Mouse (Mus musculus) cerebellum, postnatal 36 days (tissue): Measurements from ENCODE around the gene Abcb10.
"Not testable (repeated sequence)": the region's sequence is repeated elsewhere in the genome, so short reads cannot be mapped to it uniquely, and the experiment has no call there.

Experiments
- DNase-seq, 2 experiments: peaks; one replicate each; pipeline ENCODE4 v3.0.0; 2021 to 2022; ENCODE audit warnings: mixed read lengths in 2 of 2

The Abcb10 gene

DNA sequence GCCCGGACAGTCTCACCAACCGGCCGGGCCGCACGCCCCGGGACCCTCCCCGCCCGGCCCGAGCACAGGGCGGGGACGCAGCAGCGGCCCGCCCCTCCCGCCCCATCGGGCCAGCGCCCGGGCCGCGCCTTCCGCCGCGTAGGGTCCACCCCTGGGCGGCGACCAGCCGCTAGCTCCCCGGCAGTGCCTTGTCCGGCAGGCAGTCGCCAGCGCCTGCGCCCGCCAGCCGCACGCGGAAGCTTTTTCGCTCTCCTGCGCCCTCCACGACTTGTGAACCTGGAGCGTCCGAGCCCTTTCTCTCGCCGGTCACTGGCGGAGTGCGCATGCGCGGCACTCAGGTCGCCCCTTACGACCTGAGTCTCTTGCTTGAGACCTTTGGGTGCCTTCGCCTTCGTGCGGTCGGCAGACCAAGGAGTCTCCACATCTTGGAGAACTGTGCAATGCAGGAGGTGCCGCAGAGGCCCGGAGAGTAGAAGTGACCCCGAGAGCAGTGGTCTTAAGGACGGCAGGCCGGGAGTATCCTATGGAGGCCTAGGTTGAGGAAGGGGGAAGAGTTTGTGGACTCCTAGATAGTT, at the start of gene Abcb10:
Gene Abcb10 (minus strand): TSS at position 297 of the 575 bp plus-strand sequence.
- peak; percentile 86 for DNase-seq

DNA sequence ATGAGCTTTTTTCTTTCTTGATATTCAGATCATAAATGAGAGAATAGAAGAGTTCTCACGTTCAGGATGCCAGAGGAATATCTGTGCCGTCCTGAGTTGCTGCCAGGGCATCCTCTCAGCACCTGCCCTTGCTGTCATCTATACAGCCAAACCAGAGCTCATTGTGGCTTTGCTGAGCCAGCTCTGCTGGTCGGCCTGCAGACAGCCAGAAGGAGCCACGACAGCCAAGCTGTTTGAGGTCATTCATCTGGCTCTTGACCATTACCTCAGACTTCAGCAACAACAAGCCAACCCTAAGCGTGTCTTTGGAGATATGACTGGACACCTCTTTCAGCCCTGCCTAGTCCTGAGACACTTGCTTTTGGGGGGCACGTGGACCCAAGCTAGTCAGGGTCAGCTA, 44.9 kb upstream of the Abcb10 start:
- DNase-seq, result peak; percentile 44 to 66

DNA sequence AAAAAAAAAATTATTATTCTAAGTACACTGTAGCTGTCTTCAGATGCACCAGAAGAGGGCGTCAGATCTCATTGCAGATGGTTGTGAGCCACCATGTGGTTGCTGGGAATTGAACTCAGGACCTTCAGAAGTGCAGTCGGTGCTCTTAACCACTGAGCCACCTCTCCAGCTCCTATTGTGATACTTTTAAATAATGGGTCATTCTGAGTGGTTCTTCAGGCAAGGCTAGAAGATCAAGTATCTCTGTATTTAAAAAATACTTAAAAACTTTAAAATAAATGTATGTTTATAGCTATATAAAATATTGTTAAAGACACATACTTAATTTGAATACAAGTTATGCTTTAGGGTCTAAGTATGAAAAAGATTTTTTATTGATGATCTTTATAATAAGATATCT, 43.3 kb upstream of the Abcb10 start:
- DNase-seq, result not testable (repeated sequence)

DNA sequence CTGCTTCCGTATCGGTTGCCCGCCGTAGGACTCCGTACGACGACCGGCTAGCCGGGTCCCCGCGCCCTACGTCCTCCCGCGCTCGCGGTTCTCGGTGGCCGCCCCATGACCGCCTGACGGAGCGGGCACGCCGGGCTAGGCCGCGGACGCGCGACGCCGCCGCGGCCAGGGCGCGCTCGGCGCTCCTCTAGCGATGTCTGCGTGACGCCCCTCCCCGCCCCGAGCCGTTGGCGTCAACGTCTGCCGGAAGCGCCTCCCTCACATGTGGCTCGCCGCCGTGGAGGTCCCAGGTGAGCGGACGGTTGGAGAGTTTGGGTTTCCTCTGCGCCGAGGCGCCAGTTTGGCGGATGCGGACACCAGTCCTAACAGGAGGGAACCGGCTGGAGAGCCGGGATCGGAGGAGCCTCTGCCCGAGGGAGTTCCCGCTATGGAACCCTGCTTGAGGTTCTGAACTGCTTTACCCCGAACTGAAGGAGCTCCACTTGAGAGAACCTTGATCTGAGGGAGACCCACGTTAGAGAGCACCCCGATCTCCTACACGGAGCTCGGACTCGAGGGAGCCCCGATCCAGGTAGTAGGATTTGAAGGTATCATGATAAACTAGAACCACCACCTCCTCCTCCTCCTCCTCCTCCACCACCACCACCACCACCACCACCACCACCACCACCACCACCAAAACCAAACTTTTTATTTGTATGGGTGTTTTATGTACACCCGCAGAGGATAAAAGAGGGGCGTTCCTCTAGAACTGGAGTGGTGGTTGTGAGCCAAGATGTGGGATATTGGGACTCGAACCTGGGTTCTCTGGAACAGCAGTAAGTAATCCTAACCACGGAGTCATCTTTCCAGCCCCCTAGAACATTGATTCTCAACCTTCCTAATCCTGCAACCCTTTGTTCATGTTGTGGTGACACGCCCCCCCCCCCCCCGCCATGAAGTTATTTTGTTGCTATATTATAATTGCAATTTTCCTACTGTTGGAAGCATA, 38.6 kb upstream of the Abcb10 start, which contains the start of the genes Taf5l and Urb2:
Gene Taf5l (minus strand): TSS at position 161 of the 991 bp plus-strand sequence.
Gene Urb2 (plus strand): TSS at position 272 of the 991 bp plus-strand sequence.
- peak; percentile 93 to 95 for DNase-seq

DNA sequence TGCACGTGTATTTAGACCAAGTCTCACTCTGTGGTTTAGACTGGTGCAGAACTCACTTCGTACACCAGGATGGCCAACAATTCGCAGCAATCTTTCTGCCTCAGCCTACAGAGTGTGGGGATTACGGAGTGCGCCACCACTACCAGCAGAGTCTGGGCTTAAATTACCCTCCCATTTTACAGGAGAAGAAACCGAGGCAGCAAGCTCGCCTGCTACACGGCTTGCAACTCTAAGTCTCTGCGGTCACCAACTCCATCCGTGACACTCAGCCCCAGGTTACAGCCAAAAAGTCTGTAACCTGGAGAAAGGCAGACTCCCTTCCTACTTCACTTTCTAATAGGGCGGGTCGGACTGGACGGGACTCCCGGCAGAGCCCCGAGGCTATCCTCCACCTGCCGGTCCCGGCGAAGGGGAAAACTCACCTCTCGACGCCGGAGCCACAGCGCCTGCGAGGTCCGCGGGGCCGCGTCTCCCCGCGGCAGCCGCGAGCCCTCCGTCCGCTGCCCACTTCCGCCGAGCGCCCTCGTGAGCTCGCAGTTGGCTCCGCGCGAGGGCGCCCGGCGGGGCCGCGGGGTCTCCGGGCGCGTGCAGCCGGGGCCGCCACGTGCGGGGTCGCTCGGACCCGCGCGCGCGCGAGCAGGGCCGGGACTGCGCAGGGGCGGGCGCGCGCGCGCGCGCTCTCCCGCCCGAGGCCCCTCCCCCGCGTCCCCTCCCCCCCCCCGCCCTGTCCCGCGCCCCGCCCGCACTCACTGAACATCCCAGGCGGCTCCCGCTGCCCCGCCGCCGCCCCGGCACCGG, 37.7 kb upstream of the Abcb10 start:
- DNase-seq, result no peak

DNA sequence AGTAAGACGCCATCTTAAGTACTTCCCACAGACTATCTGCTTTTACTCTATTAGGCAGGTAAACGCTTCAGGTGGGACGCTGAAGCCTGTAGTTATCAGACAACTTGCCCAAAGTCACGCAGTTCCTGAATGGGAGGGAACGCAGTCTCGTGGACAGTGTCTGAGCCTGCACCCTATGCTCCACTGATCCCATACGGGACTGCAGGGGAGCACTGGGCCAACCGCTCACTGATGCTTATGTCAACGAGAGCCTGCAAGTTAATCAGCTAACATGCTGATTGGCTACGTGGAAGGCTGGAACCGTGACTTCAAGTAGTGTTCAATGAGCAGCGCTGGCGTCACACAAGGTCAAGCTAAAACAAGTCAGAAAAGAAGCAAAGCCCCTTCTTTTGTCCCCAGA, 36.9 kb upstream of the Abcb10 start:
- no peak for DNase-seq

DNA sequence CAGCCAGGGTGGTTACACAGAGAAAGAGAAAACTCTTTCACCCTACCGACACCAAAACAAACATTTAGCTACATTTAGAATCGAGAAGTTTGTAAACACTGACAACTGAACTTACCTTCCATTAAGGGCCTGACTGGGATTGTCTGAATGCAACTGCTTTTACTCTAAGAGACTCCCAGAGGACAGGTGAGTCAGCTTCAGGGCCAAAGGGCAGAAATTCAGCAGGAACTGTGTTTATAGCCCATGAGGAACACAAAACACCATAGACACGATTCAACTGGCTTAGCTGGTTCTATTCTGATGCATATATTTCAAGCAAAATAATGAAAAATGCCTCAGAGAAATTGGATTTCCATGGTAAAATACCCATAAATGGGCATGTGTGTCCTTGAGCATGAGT, 31.8 kb upstream of the Abcb10 start:
- DNase-seq, result no peak

DNA sequence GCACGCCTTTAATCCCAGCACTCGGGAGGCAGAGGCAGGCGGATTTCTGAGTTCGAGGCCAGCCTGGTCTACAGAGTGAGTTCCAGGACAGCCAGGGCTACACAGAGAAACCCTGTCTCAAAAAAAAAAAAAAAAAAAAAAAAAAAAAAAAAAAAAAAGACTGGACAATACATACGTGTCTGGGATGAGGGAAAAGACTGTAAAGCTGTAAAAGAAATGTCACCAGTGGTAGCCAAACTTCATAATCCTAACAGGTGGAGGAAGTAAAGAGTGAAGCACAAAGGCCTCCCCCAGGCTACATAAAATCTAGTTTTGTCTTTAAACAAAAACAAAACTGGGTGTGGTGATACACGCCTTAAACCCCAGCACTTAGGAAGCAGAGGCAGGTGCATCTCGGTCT, 31.4 kb upstream of the Abcb10 start:
- DNase-seq, result not testable (repeated sequence)

DNA sequence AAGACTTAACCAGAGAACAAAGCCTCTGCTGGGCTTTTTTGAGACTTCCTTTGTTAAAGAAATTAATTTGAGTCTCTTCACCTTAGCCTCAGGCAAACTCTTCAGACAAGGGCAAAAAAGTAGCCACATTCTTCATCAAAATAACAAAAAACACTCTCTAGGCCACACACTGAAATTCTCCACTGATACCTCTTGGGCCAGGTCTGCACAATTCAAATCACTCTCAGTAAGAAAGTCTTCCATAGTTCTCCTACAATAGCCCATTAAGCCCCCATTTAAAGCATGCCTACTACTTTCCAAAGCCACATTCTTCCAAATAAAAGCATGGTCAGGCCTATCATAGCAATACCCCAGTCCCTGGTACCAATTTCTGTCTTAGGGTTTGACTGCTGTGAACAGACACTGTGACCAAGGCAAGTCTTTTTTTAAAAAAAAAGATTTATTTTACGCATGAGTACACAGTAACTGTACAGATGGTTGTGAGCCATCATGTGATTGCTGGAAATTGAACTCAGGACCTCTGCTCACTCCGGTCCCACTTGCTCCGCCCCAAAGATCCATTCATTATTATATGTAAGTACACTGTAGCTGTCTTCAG, 29.2 kb upstream of the Abcb10 start:
- no peak for DNase-seq

DNA sequence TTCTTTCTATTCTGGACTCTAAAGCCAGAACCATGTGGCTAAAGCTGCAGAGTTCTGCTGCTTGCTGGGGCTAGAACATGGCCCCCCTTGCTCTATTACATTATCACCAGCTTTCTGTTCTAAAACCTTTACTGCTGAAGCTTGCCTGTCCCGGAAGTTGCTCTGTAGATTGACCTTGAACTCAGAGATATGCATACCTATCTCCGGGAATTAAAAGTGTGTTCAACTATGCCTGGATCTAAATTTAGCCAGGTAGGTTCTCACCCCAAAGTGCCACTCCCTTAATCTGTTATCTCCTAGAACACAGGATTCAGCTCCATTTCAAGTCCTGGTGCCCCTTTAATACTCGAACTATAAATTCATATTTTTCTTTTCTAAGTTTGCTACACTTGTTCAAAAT, 28.7 kb upstream of the Abcb10 start:
- no peak for DNase-seq

DNA sequence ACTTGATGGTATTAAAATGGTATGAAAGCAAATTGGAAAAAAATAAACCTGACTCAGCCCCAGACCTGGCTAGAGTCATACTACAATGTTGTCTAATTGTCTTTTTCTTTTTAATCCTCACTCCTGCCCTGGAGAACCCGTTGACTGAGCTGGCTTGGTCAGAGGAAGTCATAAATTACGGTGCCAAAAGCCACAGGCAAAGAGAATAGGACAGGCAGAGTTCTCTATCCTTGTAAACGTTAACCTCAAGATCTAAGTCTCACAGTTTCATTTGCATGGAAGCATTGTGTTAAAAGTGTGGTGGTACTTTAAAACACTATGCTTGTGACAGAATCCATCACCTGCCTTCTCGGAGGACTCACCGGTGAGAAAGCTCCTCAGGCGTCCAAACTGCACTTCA, 24.9 kb upstream of the Abcb10 start:
- no peak for DNase-seq

DNA sequence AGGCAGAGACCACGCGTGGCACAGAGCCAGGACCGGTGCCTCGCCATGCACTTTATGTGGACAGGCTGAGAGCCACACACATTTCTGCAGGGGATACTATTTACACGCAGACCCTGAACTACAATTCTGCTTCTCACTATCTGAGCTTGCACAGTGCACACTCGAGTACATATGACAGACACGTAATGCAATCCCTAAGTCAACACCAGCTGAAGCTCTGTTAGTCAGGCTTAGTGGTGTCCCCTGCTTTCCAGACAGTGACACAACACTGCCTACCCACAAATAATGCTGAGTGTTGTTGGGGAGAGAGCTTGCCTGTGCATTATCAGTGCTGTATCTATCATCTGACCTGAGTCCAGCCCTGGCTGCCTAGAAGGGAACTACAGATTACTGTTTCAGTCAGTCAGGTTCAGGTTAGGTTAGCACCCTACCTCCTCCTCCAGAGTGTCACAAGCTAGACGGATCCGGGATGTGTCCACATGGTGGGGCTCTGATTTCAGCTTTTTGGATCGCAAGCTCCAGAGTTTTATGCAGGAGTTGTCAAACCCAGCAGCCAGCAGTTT, 19.7 kb upstream of the Abcb10 start:
- no peak for DNase-seq

DNA sequence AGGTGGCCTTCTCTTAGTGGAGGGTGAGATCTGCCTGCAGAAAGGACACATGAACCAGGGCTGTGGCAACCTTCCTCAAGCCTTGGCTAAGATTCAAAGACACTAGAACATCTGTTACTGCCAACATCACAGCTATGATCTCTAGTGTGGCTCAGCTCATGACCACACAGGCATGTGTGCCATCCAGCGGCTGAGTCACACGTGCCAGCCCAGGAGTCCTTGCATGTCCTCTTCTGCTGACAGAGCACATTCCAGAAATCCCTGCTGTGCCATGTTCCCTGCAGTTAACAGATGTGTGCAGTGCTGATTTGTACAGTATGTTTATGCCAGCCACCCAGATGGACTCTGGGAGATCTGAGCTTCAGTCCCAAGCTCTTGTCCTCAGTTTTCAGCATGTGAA, 16.6 kb upstream of the Abcb10 start:
- DNase-seq, result no peak

DNA sequence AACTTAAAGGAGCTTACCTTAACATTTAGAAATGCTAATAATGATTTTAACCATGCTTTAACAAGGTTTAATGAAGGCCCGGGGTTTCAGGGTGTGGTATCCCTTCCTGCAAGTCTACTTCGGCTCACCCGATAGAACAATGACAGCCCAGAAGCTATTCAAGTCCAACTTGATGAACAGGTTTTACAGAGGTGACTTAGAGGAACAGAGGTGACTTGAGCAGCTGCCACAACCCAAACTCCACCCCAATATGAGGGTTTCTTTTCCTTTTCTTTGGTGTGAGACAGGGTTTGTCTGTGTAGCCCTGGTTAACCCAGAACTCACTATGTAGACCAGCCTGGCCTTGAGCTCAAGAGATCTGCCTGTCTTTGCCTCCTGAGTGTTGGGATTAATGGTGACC, 11.1 kb upstream of the Abcb10 start:
- DNase-seq, result no peak

DNA sequence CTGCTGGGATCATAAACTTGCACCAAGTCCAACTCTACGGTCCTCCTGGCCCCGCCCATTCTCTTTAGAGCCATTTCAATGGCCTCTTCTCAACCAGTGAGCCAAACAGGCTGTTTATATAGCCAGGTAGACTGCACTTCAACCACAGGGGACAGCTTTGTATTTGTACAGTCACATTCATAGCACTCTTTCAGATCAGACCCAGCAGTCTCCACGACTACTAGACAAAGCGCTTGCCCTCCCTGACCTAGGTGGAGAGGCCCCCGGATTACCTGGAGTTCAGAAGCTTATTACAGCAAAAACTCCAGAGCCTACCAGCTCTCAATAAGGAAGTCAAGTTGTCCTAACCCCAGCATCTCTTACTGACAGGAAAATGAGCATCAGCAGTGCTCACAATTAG, 10.7 kb upstream of the Abcb10 start:
- DNase-seq, result no peak

DNA sequence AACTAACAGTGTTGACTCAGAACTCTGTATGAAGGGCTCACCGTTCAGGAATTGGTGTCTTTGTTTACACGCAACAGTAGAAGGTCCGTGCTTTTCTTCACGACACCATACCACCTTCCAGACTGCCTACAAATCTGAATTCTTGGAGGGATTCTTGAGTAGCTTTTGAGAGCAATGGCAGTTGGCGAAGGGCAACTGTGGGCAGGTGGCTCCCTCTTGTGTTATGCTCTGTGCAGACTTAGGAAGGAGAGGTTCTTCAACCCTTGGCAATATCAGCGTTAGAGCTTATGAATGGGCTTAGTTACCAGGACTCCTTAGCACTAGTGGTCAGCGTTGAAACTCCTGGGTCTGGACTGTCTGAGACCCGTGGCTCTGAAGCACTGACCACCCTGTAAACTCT, 9.7 kb upstream of the Abcb10 start:
- DNase-seq, result no peak

DNA sequence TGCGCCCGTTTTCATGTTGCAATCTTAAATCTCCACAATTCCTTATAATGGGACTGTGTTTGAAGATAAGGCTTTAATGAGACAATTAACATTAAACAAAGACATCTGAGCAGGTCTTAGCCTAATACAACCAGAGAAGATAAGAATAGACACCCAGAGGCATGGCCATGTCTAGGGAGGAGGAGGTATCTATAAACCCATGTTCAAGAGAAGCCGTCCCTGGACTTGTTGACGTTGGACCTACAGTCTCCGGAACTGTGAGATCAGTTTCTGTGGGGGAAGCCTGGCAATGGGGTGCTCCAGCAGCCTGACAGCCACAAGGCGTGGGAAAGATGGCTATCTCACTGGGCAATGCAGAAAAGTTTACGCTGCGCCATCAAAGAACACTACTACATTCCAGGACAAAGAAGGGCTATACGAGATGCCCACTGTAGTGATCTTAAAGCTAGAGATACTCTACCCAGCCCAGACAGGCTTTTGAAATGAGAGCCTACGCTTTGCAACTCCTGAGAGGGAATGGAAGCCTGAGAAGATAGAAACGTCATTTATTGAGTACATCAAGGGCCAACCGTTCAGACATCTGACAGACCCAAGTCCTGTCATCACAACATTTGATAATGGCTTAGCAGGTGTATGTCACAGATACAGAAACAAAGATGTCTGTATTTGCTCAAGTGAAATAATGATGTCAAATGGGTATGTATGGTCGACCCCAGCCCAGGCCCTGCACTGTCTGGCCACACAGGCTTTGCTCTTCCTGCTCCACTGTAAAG, 7.5 kb upstream of the Abcb10 start:
- DNase-seq, result no peak

DNA sequence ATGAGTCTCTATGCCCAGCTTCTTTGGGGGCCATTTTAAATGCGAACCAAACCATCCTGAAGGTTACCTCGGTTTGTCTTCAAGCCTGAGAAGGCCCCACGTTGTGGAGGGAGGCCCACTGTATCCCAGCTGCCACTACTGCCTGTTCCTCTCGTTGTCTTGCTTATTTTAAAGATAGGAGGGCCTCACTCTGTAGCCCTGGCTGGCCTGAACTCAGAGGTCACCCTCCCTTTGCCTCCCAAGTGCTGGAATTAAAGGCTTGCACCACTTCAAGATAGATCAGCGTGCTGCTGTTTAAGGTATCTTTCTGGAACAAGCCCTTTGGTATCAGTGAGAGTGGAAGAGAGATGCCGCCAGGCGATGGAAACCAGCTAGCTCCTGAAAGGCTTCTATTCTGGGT, 6.2 kb upstream of the Abcb10 start:
- no peak for DNase-seq

DNA sequence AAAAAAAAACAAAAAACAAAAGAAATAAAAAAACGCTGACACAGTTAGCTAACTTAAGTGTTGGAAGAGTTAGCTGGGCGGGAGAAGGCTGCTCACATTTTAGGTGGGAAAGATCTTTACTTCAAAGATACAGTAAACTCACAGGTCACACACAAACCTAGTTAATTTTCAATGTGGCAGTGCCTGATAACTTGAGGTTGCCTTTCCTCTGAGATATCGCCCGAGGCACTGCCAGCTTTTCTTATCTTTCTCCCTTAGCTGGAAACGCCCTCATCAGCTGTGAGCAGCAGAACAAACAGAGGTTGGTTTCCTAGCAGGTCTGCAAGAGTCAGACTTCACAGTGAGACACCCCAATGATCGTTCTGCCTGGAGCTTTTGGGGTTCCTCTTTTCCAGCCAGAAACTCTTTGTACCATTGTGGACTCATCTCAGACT, 5.7 kb upstream of the Abcb10 start:
- no peak for DNase-seq

DNA sequence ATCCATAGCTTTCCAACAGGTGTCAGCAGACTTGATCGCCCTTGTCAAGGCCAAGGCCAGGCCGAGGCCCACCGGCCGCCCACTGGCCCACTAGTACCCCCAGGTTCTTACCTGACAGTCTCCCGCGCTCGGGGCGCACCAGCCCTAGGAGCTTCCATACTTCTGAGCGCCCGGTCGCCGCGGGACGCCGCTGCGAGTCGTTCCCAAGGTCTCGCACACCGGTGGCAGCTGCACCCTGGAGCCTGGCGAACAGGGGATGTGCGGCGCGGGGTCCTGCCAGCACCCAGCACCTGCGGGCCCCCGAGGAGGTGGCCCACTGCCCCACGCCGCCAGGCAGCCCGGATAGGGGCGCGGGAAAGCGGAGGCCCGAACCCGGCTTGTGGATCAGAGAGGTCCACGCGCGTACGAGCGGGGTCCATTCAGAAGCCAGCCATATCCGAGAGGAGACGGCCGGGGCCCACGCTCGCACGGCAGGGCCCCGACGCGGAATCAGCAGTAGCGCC, 580 bp downstream of the Abcb10 start:
- DNase-seq, result no peak

DNA sequence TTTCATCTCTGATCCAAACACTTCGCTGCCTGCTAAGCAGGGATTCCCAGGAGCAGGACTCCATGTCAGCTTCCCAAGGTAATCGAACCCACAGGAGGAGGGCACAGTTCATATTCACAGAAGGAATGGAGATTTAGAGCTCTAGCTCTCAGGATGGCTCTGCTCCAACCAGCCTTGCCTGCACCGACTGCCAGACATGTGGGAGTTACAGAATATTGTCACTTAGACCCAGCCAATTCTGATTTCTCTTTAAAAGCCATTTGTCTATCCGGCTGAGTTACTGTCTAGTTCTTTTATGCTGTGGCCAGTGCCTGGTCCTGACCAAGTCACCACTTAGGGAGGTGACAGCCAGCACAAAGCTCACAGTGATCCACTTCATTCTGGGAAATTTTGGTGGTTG, 1.2 kb downstream of the Abcb10 start:
- peak in 1 of 2 experiments; percentile 25 for DNase-seq
